Mouse (Mus musculus) neural tube, embryonic 13.5 days (tissue): ENCODE measurements around the gene Tmcc3. TPM values are rescaled to one million over a fixed set of nuclear protein-coding genes. Genes with fewer than 3 reads are reported as not detected.

Source experiments
- ATAC-seq: fragments of 200-750 bp; cut with Nextera tagmentation; 2 replicates; pipeline ENCODE4 v1.8.0; 2017; ENCODE audit warnings: low read depth, mild to moderate bottlenecking, moderate TSS enrichment, moderate library complexity
- H3K27ac ChIP-seq: fragments of 300-500 bp; sonication (generic); replicated peaks from 2 replicates; pipeline ENCODE4 v1.5.1; 2015; ENCODE audit warnings: moderate library complexity, mild to moderate bottlenecking, inconsistent platforms
- H3K27me3 ChIP-seq: fragments of 300-500 bp; sonication (generic); 2 replicates; pipeline ENCODE4 v1.6.1; 2015; ENCODE audit warnings: mild to moderate bottlenecking, inconsistent platforms
- H3K36me3 ChIP-seq: fragments of 300-500 bp; sonication (generic); 2 replicates; pipeline ENCODE4 v1.6.1; 2015; ENCODE audit warnings: mild to moderate bottlenecking, inconsistent platforms
- H3K4me1 ChIP-seq: fragments of 300-500 bp; sonication (generic); replicated peaks from 2 replicates; pipeline ENCODE4 v1.6.1; 2015; ENCODE audit warnings: inconsistent platforms
- H3K4me2 ChIP-seq: fragments of 300-500 bp; sonication (generic); 2 replicates; pipeline ENCODE4 v1.6.1; 2015; ENCODE audit warnings: inconsistent platforms, mild to moderate bottlenecking, moderate library complexity
- H3K4me3 ChIP-seq: fragments of 300-500 bp; sonication (generic); 2 replicates; pipeline ENCODE4 v1.5.1; 2015; ENCODE audit warnings: mild to moderate bottlenecking, inconsistent platforms
- H3K9ac ChIP-seq: fragments of 300-500 bp; sonication (generic); 2 replicates; pipeline ENCODE4 v1.6.1; 2015; ENCODE audit warnings: moderate library complexity, mild to moderate bottlenecking, inconsistent platforms
- H3K9me3 ChIP-seq: fragments of 300-500 bp; sonication (generic); 2 replicates; pipeline ENCODE4 v1.6.1; 2016; ENCODE audit warnings: inconsistent platforms
- WGBS: fragments of 180-500 bp; shearing (Covaris S2); methylation state at CpG from one replicate; pipeline ENCODE4 v1.1.7; 2015; 5-methylcytosine and 5-hydroxymethylcytosine counted together
- polyA plus RNA-seq: library from polyadenylated mRNA; unstranded; fragments of >200 nt; fragmentation: Nextera tagmentation; extraction: Ambion mirVana; gene quantifications from 2 replicates; pipeline ENCODE4 v1.2.1, GENCODE M21; 2015

Gene Tmcc3
- polyA plus RNA-seq, 1 experiment from 2014 or later, result 12.0 TPM

DNA sequence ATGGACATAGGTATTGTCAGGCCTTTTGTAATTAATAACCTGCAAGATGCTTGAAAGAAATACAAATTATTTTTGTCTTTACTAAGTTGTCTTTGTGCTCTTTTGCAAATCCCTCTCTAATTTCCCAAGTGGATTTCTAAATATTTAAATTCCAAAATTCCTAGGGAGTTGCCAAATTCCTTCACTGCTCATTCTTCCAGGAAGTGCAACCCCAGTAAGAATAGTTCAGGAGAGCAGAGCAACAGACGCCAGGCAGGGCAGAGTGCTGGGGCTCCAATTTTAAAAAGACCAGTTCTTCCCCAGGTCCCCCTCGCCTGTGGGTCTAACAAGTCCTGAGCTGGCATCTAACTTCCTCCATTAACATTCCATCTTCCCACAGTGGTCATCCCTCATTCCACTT lies 239.3 kb downstream of the Tmcc3 start:
- no peak overlapping the region for H3K4me3 ChIP-seq
- H3K4me1 ChIP-seq, result peaks cover 18% of the 10 kb centered on the region
- no peak overlapping the region for H3K4me2 ChIP-seq
- no peaks in the 10 kb centered on the region for H3K27me3 ChIP-seq
- 58% methylated on average over 2 of the region's 2 CpGs for WGBS
- H3K27ac ChIP-seq, result no peak overlapping the region
- H3K36me3 ChIP-seq, result no peaks in the 10 kb centered on the region
- H3K9ac ChIP-seq, result no peak overlapping the region
- ATAC-seq, result no peak
- H3K9me3 ChIP-seq, result no peaks in the 10 kb centered on the region

DNA sequence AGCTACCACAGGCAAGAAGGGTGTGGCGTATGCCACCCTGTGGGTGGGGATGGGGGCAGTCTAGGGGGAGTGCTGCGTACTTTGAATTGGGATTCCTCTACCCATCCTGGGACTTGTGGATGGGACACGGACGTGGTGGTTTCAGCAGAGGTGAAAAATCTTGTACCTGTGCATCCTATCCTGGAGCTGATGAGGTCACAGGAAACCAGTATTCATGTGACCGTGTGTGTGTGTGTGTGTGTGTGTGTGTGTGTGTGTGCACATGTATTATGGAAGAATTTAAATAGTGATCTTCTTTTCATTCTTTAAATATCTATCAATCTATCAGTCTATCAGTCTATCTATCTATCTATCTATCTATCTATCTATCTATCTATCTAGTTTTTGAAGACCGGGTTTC lies 239.8 kb downstream of the Tmcc3 start:
- Histone ChIP-seq H3K27ac (no peak overlapping the region), H3K27me3 (no peaks in the 10 kb centered on the region), H3K9me3 (no peaks in the 10 kb centered on the region), H3K4me1 (peaks cover 15% of the 10 kb centered on the region), H3K9ac (no peak overlapping the region), H3K4me2 (no peak overlapping the region), H3K36me3 (no peaks in the 10 kb centered on the region), H3K4me3 (no peak overlapping the region)
- WGBS, result 87% methylated on average over 6 of the region's 6 CpGs
- ATAC-seq, result no peak

DNA sequence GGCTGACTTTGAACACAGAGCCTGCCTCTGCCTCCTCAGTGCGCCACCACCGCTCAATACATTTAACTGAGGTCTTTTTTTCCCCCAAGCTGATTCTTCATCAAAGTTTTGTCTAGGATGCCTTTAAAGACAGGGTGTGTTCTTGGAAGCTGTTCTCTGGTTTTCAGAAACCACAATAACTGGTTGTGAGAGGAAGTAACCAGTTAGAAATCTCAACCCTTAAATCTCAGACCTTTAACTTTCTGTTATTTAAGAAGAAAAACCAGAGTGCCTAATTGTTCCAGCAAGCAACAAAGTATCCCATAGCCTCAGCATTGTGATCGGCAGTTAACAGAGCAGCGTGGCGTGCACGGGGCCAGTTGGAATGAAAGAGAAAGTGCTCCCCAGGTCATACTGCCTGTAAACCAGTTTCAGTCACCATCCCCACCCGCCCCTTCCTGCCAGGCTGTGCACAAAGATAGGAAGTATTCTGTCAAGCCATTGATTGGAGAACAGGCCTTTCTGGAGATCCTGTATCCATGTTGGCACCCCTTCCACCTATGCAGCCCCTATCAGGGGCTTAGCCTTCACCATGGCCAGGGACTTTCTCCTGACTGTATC lies 240.3 kb downstream of the Tmcc3 start:
- 55% methylated on average over 7 of the region's 7 CpGs for WGBS
- Histone ChIP-seq H3K4me3 (no peak overlapping the region), H3K9me3 (no peaks in the 10 kb centered on the region), H3K4me1 (peaks cover 15% of the 10 kb centered on the region), H3K36me3 (no peaks in the 10 kb centered on the region), H3K27ac (no peak overlapping the region), H3K4me2 (no peak overlapping the region), H3K9ac (no peak overlapping the region), H3K27me3 (no peaks in the 10 kb centered on the region)
- no peak for ATAC-seq

DNA sequence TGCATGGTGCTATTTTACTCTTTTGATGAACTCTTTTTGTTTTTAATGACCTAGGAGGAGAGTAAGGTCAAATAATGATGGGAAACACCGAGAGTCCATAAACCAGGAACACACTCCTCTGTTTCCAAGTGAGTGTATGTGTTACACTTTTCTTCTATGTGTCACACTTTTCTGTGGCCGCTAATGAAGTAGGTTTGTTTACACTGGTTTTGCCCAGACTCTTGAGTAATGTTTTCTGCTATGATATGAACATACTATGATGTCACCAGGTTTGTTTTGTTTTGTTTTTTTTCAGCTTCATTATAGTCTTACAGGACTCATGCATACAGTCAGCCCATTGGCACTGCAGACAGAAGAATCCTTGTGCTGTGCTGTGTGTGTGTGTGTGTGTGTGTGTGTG lies 243.6 kb downstream of the Tmcc3 start:
- Histone ChIP-seq H3K36me3 (no peaks in the 10 kb centered on the region), H3K4me2 (no peak overlapping the region), H3K27ac (no peak overlapping the region), H3K27me3 (no peaks in the 10 kb centered on the region), H3K9me3 (no peaks in the 10 kb centered on the region), H3K9ac (no peak overlapping the region), H3K4me1 (peaks cover 5% of the 10 kb centered on the region), H3K4me3 (no peak overlapping the region)
- no peak for ATAC-seq
- WGBS, result 72% methylated on average over 2 of the region's 2 CpGs

DNA sequence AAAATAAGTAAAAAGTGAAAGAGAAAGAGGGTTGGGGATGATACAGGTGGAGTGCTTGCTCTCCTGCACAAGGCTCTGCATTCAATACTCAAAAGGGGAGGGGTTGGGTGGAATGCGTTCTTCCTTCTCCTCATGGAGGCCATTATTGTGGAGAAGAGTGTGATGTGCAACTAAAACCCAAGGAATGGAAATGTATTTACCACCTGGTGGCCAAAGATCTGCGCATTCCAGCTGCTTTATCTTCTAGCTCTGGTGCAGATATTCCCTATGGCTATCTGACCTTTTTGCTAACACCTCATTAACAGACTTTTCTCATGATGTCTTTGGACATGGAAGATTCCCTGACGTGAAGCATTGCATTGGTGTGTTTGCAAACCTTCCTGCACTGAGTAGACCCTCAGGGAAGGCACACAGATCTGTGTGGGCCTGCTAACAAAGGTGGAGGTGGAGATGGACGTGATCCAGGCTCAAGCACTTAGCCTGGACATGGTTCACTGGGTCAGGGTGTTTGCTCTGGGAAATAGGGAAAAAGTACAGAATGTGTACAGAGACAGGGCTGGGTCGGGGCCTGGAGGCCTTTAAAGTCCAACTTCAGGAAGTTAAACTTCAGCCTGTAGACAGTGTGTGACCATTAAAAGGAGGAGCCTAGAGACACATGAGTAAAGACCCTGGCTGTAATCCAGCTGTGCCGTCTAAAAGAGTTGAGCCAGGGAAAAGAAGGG lies 245.8 kb downstream of the Tmcc3 start:
- 81% methylated on average over 6 of the region's 6 CpGs for WGBS

DNA sequence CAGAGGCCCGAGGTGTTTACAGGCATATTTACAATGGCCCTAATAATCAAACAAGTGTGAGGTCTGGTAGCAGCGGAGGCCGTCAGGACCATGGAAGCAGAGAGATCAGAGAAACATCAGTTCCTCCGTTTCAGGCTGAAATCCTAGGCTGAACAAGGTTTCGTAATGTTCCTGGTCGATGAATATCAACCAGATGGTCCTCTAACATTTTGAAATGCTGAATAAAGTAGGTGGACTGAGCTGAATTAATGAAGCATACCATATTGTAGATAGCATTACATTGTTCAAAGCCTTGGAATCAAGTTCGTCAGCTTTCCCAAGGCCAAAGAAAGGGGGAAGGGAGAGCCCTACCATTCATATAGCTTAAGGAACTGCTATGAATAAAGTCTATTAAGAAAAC lies 247.1 kb downstream of the Tmcc3 start:
- Histone ChIP-seq H3K27me3 (no peaks in the 10 kb centered on the region), H3K4me3 (no peak overlapping the region), H3K4me1 (no peaks in the 10 kb centered on the region; the same call in 1 of the 2 replicates), H3K4me2 (no peak overlapping the region), H3K9ac (no peak overlapping the region), H3K27ac (no peak overlapping the region), H3K9me3 (no peaks in the 10 kb centered on the region), H3K36me3 (no peaks in the 10 kb centered on the region)
- 89% methylated on average over 7 of the region's 7 CpGs for WGBS
- ATAC-seq, result no peak

More for the DNA sequence above, 245.8 kb downstream of the Tmcc3 start:
- no peak overlapping the region for H3K4me3 ChIP-seq
- no peak for ATAC-seq
- H3K9ac ChIP-seq, result no peak overlapping the region
- no peaks in the 10 kb centered on the region for H3K9me3 ChIP-seq
- no peaks in the 10 kb centered on the region for H3K36me3 ChIP-seq
- H3K4me2 ChIP-seq, result no peak overlapping the region
- no peak overlapping the region for H3K27ac ChIP-seq
- H3K27me3 ChIP-seq, result no peaks in the 10 kb centered on the region
- no peaks in the 10 kb centered on the region; the same call in 1 of the 2 replicates for H3K4me1 ChIP-seq

DNA sequence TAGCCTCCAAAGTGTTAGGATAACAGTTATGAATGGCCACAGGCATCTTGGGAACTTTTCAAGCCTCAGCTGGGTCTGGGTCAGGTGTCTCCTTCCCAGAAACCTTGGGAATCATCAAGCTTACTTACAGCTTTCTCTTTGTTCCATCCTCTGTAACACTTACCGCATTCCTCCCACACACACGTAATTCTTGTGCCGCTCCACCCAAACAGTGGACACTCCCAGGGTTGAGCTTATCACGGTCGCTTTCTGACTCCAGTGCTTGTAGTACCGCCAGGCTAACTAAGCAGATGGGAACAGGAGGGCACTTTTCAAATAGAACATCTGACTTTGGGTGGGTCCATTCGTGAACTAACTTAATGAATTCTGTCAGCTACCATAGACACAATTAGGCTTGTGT lies 249.6 kb downstream of the Tmcc3 start:
- H3K27me3 ChIP-seq, result no peaks in the 10 kb centered on the region
- H3K9me3 ChIP-seq, result no peaks in the 10 kb centered on the region
- 69% methylated on average over 7 of the region's 7 CpGs for WGBS
- no peaks in the 10 kb centered on the region for H3K36me3 ChIP-seq
- no peak overlapping the region for H3K9ac ChIP-seq
- H3K4me2 ChIP-seq, result no peak overlapping the region
- peaks cover 8% of the 10 kb centered on the region for H3K4me1 ChIP-seq
- no peak overlapping the region for H3K4me3 ChIP-seq
- no peak overlapping the region for H3K27ac ChIP-seq
- no peak for ATAC-seq

DNA sequence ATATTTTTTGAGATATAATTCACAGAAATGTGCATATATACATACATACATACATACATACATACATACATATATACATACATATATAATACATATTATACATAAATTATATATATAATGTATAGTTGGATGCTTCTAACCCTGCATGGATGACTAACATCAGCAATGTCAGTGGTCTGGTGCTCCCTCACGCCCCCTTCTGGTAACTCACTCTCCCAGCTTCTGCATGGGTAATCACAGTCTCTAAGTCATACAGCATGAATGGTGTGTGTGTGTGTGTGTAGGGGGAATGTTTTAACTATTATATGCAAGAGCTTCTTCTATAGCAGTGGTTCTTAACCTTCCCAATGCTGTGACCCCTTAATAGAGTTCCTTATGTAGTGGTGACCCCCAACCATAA lies 250.4 kb downstream of the Tmcc3 start:
- H3K9me3 ChIP-seq, result no peaks in the 10 kb centered on the region
- no peak overlapping the region for H3K4me3 ChIP-seq
- H3K4me2 ChIP-seq, result no peak overlapping the region
- 9% methylated on average over 1 of the region's 1 CpGs for WGBS
- peaks cover 13% of the 10 kb centered on the region for H3K4me1 ChIP-seq
- H3K36me3 ChIP-seq, result no peaks in the 10 kb centered on the region
- H3K9ac ChIP-seq, result no peak overlapping the region
- H3K27ac ChIP-seq, result no peak overlapping the region
- no peaks in the 10 kb centered on the region for H3K27me3 ChIP-seq
- ATAC-seq, result no peak

DNA sequence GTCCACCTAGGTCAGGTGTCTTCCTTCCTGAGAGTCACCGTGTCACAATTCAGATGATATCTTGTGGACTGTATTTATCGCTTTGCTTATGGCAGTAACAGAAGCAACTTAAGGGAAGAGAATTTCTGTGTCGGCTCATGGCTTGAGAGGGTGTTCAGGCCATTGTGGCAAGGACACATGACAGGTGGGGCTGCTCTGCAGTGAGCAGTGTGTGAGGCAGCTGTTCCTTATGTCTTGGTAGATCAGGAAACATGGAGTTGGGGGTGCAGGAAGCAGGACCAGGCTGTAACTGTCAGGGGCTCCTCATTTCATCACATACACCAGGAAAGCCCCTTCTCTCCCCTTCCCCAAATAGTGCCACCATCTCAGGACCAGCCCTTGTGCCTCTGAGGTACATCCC lies 251.2 kb downstream of the Tmcc3 start:
- ATAC-seq, result no peak
- H3K36me3 ChIP-seq, result no peaks in the 10 kb centered on the region
- no peaks in the 10 kb centered on the region for H3K9me3 ChIP-seq
- H3K9ac ChIP-seq, result no peak overlapping the region
- H3K4me3 ChIP-seq, result no peak overlapping the region
- peaks cover 13% of the 10 kb centered on the region for H3K4me1 ChIP-seq
- H3K27ac ChIP-seq, result no peak overlapping the region
- no peaks in the 10 kb centered on the region for H3K27me3 ChIP-seq
- 87% methylated on average over 3 of the region's 3 CpGs for WGBS
- no peak overlapping the region for H3K4me2 ChIP-seq

DNA sequence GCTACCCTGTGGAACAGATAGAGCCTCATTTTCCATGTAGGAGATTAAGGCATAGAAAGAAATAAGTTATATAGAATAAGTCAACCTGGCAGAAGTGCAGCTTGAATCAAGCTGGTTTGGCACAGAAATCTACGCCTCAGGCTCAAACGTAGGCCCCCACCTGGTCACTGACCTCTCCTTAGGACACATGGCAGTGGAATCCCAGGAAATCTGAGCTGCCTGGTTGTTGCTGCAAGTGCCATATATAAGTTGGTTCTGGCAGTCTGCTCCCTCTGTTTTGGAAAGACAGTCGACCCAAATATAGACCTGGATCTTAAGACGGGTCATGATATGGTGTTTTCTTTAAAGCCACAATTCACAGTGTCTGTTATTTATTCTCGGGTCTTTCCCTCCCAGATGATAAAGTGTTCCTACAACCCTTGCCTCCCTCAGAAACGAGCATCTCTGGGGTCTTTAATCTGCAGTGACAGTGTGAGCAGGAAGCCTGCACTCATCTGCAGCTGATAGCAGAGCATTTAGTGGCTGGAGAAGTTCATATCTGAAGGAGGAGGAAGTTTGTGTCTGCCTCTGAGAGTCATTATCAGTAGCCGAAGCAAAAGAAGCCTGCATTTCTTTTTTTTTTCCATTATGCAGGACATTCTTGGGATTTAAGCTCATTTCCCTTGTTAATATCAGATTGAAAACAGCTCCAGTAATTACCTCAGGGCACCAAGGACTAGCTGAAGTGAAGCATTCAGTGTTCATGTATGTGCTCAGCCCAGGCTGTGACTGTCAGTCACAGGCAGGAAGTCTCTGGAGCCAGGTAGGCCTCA lies 253.9 kb downstream of the Tmcc3 start:
- ATAC-seq, result no peak
- H3K27me3 ChIP-seq, result no peaks in the 10 kb centered on the region
- no peak overlapping the region for H3K9ac ChIP-seq
- no peaks in the 10 kb centered on the region for H3K36me3 ChIP-seq
- no peak overlapping the region for H3K4me2 ChIP-seq
- peaks cover 13% of the 10 kb centered on the region for H3K4me1 ChIP-seq
- H3K4me3 ChIP-seq, result no peak overlapping the region
- WGBS, result 68% methylated on average over 7 of the region's 7 CpGs
- H3K9me3 ChIP-seq, result no peaks in the 10 kb centered on the region
- no peak overlapping the region; the same call in 1 of the 2 replicates for H3K27ac ChIP-seq

DNA sequence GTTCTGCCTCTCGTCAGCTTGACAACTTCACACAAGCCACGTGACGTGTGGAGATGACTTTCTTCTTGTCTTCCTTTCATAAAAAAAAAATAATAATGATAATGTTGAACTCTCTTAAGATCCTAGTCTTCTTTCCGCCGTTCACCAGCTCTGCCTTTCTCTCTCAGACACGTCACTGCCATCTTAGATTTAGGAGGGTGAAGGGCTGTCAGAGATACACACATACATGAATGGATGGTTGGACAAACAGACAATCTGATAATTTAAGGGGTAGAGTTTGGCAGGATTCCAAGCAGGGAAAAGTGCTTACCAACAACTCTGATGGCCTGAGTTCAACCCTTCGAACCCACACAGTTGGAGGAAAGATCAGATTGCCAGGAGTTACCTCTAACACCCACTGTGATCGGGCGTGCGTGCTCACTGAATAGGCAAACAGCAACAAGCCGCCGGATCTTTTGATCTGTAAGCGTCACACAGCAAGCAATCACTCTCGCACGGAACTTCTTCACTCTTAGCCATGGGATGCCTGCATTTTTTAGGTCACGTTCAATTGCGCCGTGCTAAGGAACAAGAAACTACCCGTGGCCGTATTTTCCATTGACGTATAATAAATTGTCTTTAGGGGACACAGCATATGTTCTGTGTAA lies 254.6 kb downstream of the Tmcc3 start:
- Histone ChIP-seq H3K9ac (no peak overlapping the region), H3K27me3 (no peaks in the 10 kb centered on the region), H3K4me3 (no peak overlapping the region), H3K27ac (no peak overlapping the region; the same call in 1 of the 2 replicates), H3K4me2 (no peak overlapping the region), H3K9me3 (no peaks in the 10 kb centered on the region), H3K4me1 (peaks cover 13% of the 10 kb centered on the region), H3K36me3 (no peaks in the 10 kb centered on the region)
- 49% methylated on average over 21 of the region's 21 CpGs for WGBS
- ATAC-seq, result no peak

DNA sequence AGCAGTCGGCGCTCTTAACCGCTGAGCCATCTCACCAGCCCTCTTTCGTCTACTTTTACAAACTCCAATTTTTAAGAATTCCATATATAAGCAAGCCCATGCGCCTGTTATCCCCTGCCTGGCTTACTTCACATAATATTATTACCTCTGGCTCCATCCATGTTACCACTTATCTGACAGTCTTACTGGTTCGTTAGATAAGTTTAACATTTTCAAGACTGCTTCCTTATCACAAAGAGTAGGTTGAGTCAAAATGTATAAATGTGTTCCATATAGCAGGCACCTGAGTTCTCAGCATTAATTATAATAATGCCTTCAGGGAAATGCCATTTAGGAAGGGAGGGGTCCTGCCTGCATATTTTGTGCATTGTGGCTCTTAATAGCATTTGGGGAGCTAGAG lies 255.5 kb downstream of the Tmcc3 start:
- Histone ChIP-seq H3K27ac (no peak overlapping the region), H3K4me3 (no peak overlapping the region)

More for the DNA sequence above, 255.5 kb downstream of the Tmcc3 start:
- WGBS, result 97% methylated on average over 6 of the region's 6 CpGs
- Histone ChIP-seq H3K4me2 (no peak overlapping the region), H3K4me1 (peaks cover 13% of the 10 kb centered on the region), H3K27me3 (no peaks in the 10 kb centered on the region), H3K9me3 (no peaks in the 10 kb centered on the region), H3K36me3 (no peaks in the 10 kb centered on the region), H3K9ac (no peak overlapping the region)
- ATAC-seq, result no peak
